Mouse (Mus musculus) small intestine, adult 2 months (tissue): Measurements from ENCODE around the gene Nr1d2.

Experiments
- CTCF ChIP-seq: fragments of 200-500 bp; IDR thresholded peaks from 2 replicates; pipeline ENCODE4 v1.5.1; 2012; ENCODE audit warnings: low read depth, mild to moderate bottlenecking, control low read depth, inconsistent platforms, low read length, moderate library complexity, mixed read lengths; ENCODE audit not compliant: insufficient replicate concordance, insufficient read length; ENCODE audit errors: extremely low read depth
- POLR2A ChIP-seq: fragments of 200-500 bp; IDR thresholded peaks from 2 replicates; pipeline ENCODE4 v1.6.1; 2012; ENCODE audit warnings: low read depth, mild to moderate bottlenecking, control low read depth, inconsistent platforms, low read length, moderate library complexity

GRCm38 (mm10) chr14:18241786-18242185 is 2.9 kb upstream of the Nr1d2 start:
- TF ChIP-seq POLR2A (no peak), CTCF (no peak)
